Mouse (Mus musculus): ENCODE measurements around the gene Cbx6. TPM values are rescaled to one million over a fixed set of nuclear protein-coding genes. Genes with fewer than 3 reads are reported as not detected.

Cbx6 gene
- 45.5 and 50.4 TPM in 2 replicates for polyA plus RNA-seq (2015; fragmentation: Nextera tagmentation; extraction: Ambion mirVana)

GRCm38 (mm10) chr15:79834130-79834880, at the start of gene Cbx6, which contains the start of gene Npcd:
Cbx6 (minus strand) TSS chr15:79834688.
Npcd (minus strand) TSS chr15:79834237.
- peak within 1 kb of the TSS; percentile 83 for H3K9ac ChIP-seq
- peak within 1 kb of the TSS; percentile 86 for H3K4me3 ChIP-seq (replicated peaks)
- ATAC-seq (replicated peaks; ENCODE audit: low FRiP score) = peak; percentile 91
- peak within 1 kb of the TSS; percentile 96 for H3K27ac ChIP-seq
- WGBS = under 1% methylated on average over 58 of the region's 58 CpGs
- no peaks in the 10 kb centered on the region for H3K27me3 ChIP-seq
- H3K36me3 ChIP-seq = peaks cover 11% of the 10 kb centered on the region
- H3K4me1 ChIP-seq = peaks cover 50% of the 10 kb centered on the region
- H3K4me2 ChIP-seq = peak within 1 kb of the TSS; percentile 90
- H3K9me3 ChIP-seq (replicated peaks) = no peaks in the 10 kb centered on the region

GRCm38 (mm10) chr15:79883352-79883822, 48.9 kb upstream of the Cbx6 start:
- peak overlapping the region; percentile 51 for H3K9ac ChIP-seq
- peaks cover 27% of the 10 kb centered on the region for H3K4me1 ChIP-seq
- peak overlapping the region; percentile 73 for H3K4me2 ChIP-seq
- H3K36me3 ChIP-seq = no peaks in the 10 kb centered on the region
- peak overlapping the region; percentile 55 for H3K4me3 ChIP-seq (replicated peaks)
- H3K27me3 ChIP-seq = no peaks in the 10 kb centered on the region
- H3K9me3 ChIP-seq (replicated peaks) = no peaks in the 10 kb centered on the region
- peak; percentile 85 for ATAC-seq (replicated peaks; ENCODE audit: low FRiP score)
- H3K27ac ChIP-seq = peak overlapping the region; percentile 92
- 1% methylated on average over 30 of the region's 30 CpGs for WGBS

GRCm38 (mm10) chr15:79882623-79883267, 48.3 kb upstream of the Cbx6 start:
- Histone ChIP-seq H3K4me2 (peak overlapping the region; percentile 73), H3K27ac (0 out of 2 replicates have a peak overlapping the region, but pooled peaks have one; percentile 2), H3K27me3 (no peaks in the 10 kb centered on the region), H3K4me3 (replicated peaks) (peak overlapping the region; percentile 55), H3K9me3 (replicated peaks) (no peaks in the 10 kb centered on the region), H3K36me3 (no peaks in the 10 kb centered on the region), H3K4me1 (peaks cover 27% of the 10 kb centered on the region), H3K9ac (peak overlapping the region; percentile 51; the same call in 1 of the 2 replicates)
- no peak for ATAC-seq (replicated peaks; ENCODE audit: low FRiP score)
- 25% methylated on average over 19 of the region's 19 CpGs for WGBS

GRCm38 (mm10) chr15:79880477-79880876, 46.0 kb upstream of the Cbx6 start:
- Histone ChIP-seq H3K4me3 (replicated peaks) (no peak overlapping the region), H3K27me3 (no peaks in the 10 kb centered on the region), H3K4me2 (no peak overlapping the region), H3K4me1 (peaks cover 27% of the 10 kb centered on the region), H3K27ac (no peak overlapping the region), H3K9me3 (replicated peaks) (no peaks in the 10 kb centered on the region; the same call in 1 of the 2 replicates), H3K36me3 (no peaks in the 10 kb centered on the region), H3K9ac (no peak overlapping the region)
- 76% methylated on average over 3 of the region's 3 CpGs for WGBS
- ATAC-seq (replicated peaks; ENCODE audit: low FRiP score) = no peak

- WGBS = 29% methylated on average over 13 of the region's 13 CpGs
- Histone ChIP-seq H3K36me3 (no peaks in the 10 kb centered on the region), H3K27me3 (no peaks in the 10 kb centered on the region), H3K4me2 (peak overlapping the region; percentile 45), H3K4me3 (replicated peaks) (no peak overlapping the region), H3K9me3 (replicated peaks) (no peaks in the 10 kb centered on the region; the same call in 1 of the 2 replicates), H3K27ac (peak overlapping the region; percentile 91), H3K4me1 (peaks cover 30% of the 10 kb centered on the region), H3K9ac (no peak overlapping the region)
- peak; percentile 44; the same call in 1 of the 2 replicates for ATAC-seq (replicated peaks; ENCODE audit: low FRiP score)
Measured at GRCm38 (mm10) chr15:79879319-79879718, 44.8 kb upstream of the Cbx6 start.

GRCm38 (mm10) chr15:79878725-79879136, 44.2 kb upstream of the Cbx6 start:
- H3K4me2 ChIP-seq = peak overlapping the region; percentile 45
- H3K27me3 ChIP-seq = no peaks in the 10 kb centered on the region
- H3K9ac ChIP-seq = no peak overlapping the region
- H3K27ac ChIP-seq = peak overlapping the region; percentile 91
- no peak overlapping the region for H3K4me3 ChIP-seq (replicated peaks)
- 46% methylated on average over 6 of the region's 6 CpGs for WGBS
- no peaks in the 10 kb centered on the region; the same call in 1 of the 2 replicates for H3K9me3 ChIP-seq (replicated peaks)
- ATAC-seq (replicated peaks; ENCODE audit: low FRiP score) = no peak
- no peaks in the 10 kb centered on the region for H3K36me3 ChIP-seq
- H3K4me1 ChIP-seq = peaks cover 30% of the 10 kb centered on the region

- peaks cover 20% of the 10 kb centered on the region for H3K4me1 ChIP-seq
- H3K9ac ChIP-seq = no peak overlapping the region
- H3K36me3 ChIP-seq = no peaks in the 10 kb centered on the region
- no peak overlapping the region for H3K4me2 ChIP-seq
- H3K4me3 ChIP-seq (replicated peaks) = no peak overlapping the region
- no peak for ATAC-seq (replicated peaks; ENCODE audit: low FRiP score)
- 72% methylated on average over 18 of the region's 18 CpGs for WGBS
- no peak overlapping the region for H3K27ac ChIP-seq
- no peaks in the 10 kb centered on the region; the same call in 1 of the 2 replicates for H3K9me3 ChIP-seq (replicated peaks)
- no peaks in the 10 kb centered on the region for H3K27me3 ChIP-seq
Measured at GRCm38 (mm10) chr15:79875261-79875995, 40.9 kb upstream of the Cbx6 start.

GRCm38 (mm10) chr15:79873995-79874394, 39.5 kb upstream of the Cbx6 start:
- Histone ChIP-seq H3K27me3 (no peaks in the 10 kb centered on the region), H3K36me3 (no peaks in the 10 kb centered on the region), H3K9me3 (replicated peaks) (no peaks in the 10 kb centered on the region; the same call in 1 of the 2 replicates), H3K4me1 (peaks cover 9% of the 10 kb centered on the region), H3K4me3 (replicated peaks) (no peak overlapping the region), H3K9ac (no peak overlapping the region), H3K27ac (no peak overlapping the region), H3K4me2 (no peak overlapping the region)
- 60% methylated on average over 2 of the region's 2 CpGs for WGBS
- no peak for ATAC-seq (replicated peaks; ENCODE audit: low FRiP score)

GRCm38 (mm10) chr15:79873545-79873944, 39.1 kb upstream of the Cbx6 start:
- H3K36me3 ChIP-seq = no peaks in the 10 kb centered on the region
- H3K4me2 ChIP-seq = no peak overlapping the region
- H3K9ac ChIP-seq = no peak overlapping the region
- no peak overlapping the region for H3K4me3 ChIP-seq (replicated peaks)
- H3K4me1 ChIP-seq = peaks cover 4% of the 10 kb centered on the region
- no peaks in the 10 kb centered on the region for H3K27me3 ChIP-seq
- no peaks in the 10 kb centered on the region; the same call in 1 of the 2 replicates for H3K9me3 ChIP-seq (replicated peaks)
- WGBS = 94% methylated on average over 8 of the region's 8 CpGs
- H3K27ac ChIP-seq = no peak overlapping the region
- ATAC-seq (replicated peaks; ENCODE audit: low FRiP score) = no peak

- 85% methylated on average over 3 of the region's 3 CpGs for WGBS
- ATAC-seq (replicated peaks; ENCODE audit: low FRiP score) = no peak
- Histone ChIP-seq H3K4me1 (no peaks in the 10 kb centered on the region), H3K27me3 (no peaks in the 10 kb centered on the region), H3K4me2 (no peak overlapping the region), H3K36me3 (no peaks in the 10 kb centered on the region), H3K4me3 (replicated peaks) (no peak overlapping the region), H3K9me3 (replicated peaks) (no peaks in the 10 kb centered on the region), H3K9ac (no peak overlapping the region), H3K27ac (no peak overlapping the region)
Measured at GRCm38 (mm10) chr15:79867260-79868002, 32.9 kb upstream of the Cbx6 start.

GRCm38 (mm10) chr15:79859821-79860220, 25.3 kb upstream of the Cbx6 start:
- ATAC-seq (replicated peaks; ENCODE audit: low FRiP score) = no peak

More at GRCm38 (mm10) chr15:79859821-79860220, 25.3 kb upstream of the Cbx6 start:
- no peak overlapping the region for H3K4me2 ChIP-seq
- no peaks in the 10 kb centered on the region for H3K36me3 ChIP-seq
- H3K27me3 ChIP-seq = no peaks in the 10 kb centered on the region
- 89% methylated on average over 9 of the region's 9 CpGs for WGBS
- H3K4me3 ChIP-seq (replicated peaks) = no peak overlapping the region
- no peak overlapping the region for H3K9ac ChIP-seq
- no peaks in the 10 kb centered on the region for H3K9me3 ChIP-seq (replicated peaks)
- no peak overlapping the region for H3K27ac ChIP-seq
- no peaks in the 10 kb centered on the region for H3K4me1 ChIP-seq
